Comparison of ENCODE assay signal across 10 mouse cellular contexts in the genomic region with DNA sequence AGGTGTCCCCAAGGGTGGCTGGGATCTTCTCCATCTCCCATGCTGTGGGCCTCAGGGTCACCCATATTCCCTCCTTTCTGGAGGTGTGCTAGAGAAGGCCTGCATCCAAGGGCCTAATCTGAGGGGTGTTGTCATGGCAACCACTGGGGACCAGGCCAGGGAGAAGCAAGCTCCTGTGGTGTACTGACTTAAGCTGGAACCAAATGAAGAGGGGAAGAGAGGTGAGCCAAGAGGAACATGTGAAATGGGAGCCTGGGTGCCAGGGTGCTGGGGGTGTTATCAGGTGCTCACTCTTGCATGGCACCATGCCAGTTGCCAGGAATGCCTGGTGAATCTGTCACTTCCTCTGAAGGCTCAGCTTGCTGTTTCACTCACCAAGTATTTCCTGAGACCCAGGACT.
A peak's percentile ranks its signal among the peaks of the same experiment; 100 is the strongest.
DNase-seq lines count a peak whose midpoint lies in the region; ATAC-seq lines count a peak whose summit lies in the region.
"Had no signal": no experiment of that assay in that cellular context is flagged by ENCODE, and none has a peak within 500 bp of the region (broad histone marks: within the 10 kb centered on the region; RNA-seq: fewer than 3 reads in every experiment).

No protein-coding gene starts in this region.

- H3K4me3 ChIP-seq in lung, embryonic 16.5 days (ENCODE audit: low read length) = no peak overlapping the region
- H3K4me3 ChIP-seq: embryonic facial prominence, embryonic 15.5 days had no signal

- H3K27me3 ChIP-seq in lung, embryonic 16.5 days (ENCODE audit: control insufficient read depth, insufficient read depth, low read depth, low read length) = no peaks in the 10 kb centered on the region
- H3K27me3 ChIP-seq: embryonic facial prominence, embryonic 15.5 days had no signal

- H3K4me2 ChIP-seq in lung, embryonic 16.5 days (ENCODE audit: low read depth, low read length) = no peak overlapping the region
- H3K4me2 ChIP-seq: embryonic facial prominence, embryonic 15.5 days had no signal

- no peaks in the 10 kb centered on the region for H3K4me1 ChIP-seq in lung, embryonic 16.5 days (replicated peaks; ENCODE audit: control insufficient read depth, insufficient read depth, low read length)

- ATAC-seq in lung, embryonic 16.5 days (ENCODE audit: low read depth) = peak; percentile 4; the same call in 1 of the 2 replicates
- ATAC-seq: liver, postnatal 0 days had no signal

- intact Hi-C loops in gastrocnemius, postnatal 14 days (cut with DNase I; ENCODE audit: low total_unique reads) = no loop called here

- H3K27ac ChIP-seq in lung, embryonic 16.5 days (ENCODE audit: low read length) = no peak overlapping the region
- H3K27ac ChIP-seq: embryonic facial prominence, embryonic 15.5 days had no signal

- no peaks in the 10 kb centered on the region for H3K36me3 ChIP-seq in lung, embryonic 16.5 days (ENCODE audit: control insufficient read depth, insufficient read depth, low read length)
- H3K36me3 ChIP-seq: embryonic facial prominence, embryonic 15.5 days had no signal

- peak; percentile 20 for DNase-seq in gastrocnemius, postnatal 10 days
- no peak for DNase-seq in gastrocnemius, postnatal 14 days
- DNase-seq in lung, adult 18-20 months = no peak
- peak; percentile 96 to 98 for DNase-seq in cerebellum, postnatal 14 days
- peak; percentile 21 for DNase-seq in right cerebral cortex, postnatal 25 days
- DNase-seq in adrenal gland, adult 8-10 months = no peak
- no peak for DNase-seq in layer of hippocampus, postnatal 25 days (ENCODE audit: extremely low spot score in 1 of 2, low spot score in 1 of 2)
- DNase-seq: liver, postnatal 0 days had no signal

- no peaks in the 10 kb centered on the region for H3K9me3 ChIP-seq in lung, embryonic 16.5 days (ENCODE audit: control insufficient read depth, low read length)
- H3K9me3 ChIP-seq: embryonic facial prominence, embryonic 15.5 days had no signal

- no peak overlapping the region for H3K9ac ChIP-seq in lung, embryonic 16.5 days (ENCODE audit: low read length)
- H3K9ac ChIP-seq: embryonic facial prominence, embryonic 15.5 days; liver, postnatal 0 days had no signal

Comparison
In these comparisons a context has a peak if more than half of its experiments do, and no peak if none do; other contexts are left out.
1. DNase-seq: peak in gastrocnemius, postnatal 10 days (single experiment), cerebellum, postnatal 14 days (2 of 2) and right cerebral cortex, postnatal 25 days (single experiment); none in gastrocnemius, postnatal 14 days (single experiment), lung, adult 18-20 months (0 of 2), adrenal gland, adult 8-10 months (single experiment) and layer of hippocampus, postnatal 25 days (0 of 2).